Mouse (Mus musculus): ENCODE measurements around the gene Psmd2.

Gene Psmd2

GRCm38 (mm10) chr16:20701729-20702521 lies 50.5 kb downstream of the Psmd2 start:
- DNase-seq (ENCODE audit: low spot score in 2 of 2) = no peak

- DNase-seq (ENCODE audit: low spot score in 2 of 2) = peak in 1 of 2 experiments; percentile 77
These were observed 51.1 kb downstream of the Psmd2 start for GRCm38 (mm10) chr16:20702522-20702893.

GRCm38 (mm10) chr16:20703071-20703470 lies 51.6 kb downstream of the Psmd2 start:
- DNase-seq (ENCODE audit: low spot score in 2 of 2) = peak in 1 of 2 experiments; percentile 20

GRCm38 (mm10) chr16:20703699-20704400 lies 52.4 kb downstream of the Psmd2 start:
- no peak for DNase-seq (ENCODE audit: low spot score in 2 of 2)

DNA sequence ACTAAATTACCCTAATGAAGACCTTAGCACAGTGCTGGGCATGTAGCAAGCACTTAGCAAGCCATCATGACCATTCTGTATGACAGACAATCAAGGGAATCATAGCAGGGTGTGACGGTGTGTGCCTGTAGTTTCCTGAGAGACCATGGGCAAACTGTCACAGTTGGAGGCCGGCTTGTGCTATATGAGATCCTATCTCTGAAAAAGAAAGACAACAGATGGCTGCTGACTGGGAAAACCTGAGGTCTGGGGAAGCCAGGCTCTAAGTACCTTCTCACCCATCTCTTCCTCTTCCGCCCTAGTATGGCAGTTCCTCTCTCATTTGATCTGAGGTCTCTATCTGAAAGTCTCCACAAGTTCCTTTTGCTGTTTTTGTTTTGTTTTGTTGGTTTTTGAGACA lies 54.3 kb downstream of the Psmd2 start:
- peak in 1 of 2 experiments; percentile 14 for DNase-seq (ENCODE audit: low spot score in 2 of 2)

- DNase-seq (ENCODE audit: low spot score in 2 of 2) = peak in 1 of 2 experiments; percentile 19
These were observed 55.1 kb downstream of the Psmd2 start for GRCm38 (mm10) chr16:20706407-20707055.

DNA sequence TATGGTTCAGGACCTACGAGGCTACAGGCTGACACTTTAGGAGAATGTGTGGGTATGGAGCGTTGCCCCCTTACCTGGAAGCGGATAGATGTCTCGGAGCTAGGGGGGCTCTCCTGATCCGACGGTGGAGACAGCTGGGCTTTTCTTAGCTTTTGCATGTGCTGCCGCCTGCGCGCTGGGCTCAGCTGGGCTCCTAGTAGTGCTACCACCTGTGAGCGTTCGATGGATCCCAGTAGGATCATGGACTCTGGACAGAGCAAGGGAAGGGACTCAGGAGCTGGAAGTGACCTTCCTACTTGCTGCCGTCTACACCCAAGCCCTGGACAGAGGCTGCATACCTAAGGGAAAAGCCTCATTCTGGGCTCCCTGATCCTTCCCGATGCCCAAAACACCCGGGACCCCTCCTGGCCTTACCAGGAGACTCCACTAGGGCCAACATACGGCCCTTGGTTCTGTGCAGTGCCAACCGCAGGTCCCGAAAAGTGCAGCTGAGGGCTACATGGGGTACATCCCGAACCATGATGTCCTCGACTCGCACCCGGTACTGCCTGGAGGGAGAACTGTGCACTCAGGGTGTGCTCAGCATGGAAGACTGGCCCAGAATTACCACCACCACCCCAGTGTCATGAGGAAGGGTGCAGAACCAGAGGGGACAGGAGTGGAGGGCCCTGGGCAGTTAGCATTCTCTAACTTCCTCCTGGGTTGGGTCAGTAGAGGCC lies 56.9 kb downstream of the Psmd2 start:
- peak in 1 of 2 experiments; percentile 10 for DNase-seq (ENCODE audit: low spot score in 2 of 2)

DNA sequence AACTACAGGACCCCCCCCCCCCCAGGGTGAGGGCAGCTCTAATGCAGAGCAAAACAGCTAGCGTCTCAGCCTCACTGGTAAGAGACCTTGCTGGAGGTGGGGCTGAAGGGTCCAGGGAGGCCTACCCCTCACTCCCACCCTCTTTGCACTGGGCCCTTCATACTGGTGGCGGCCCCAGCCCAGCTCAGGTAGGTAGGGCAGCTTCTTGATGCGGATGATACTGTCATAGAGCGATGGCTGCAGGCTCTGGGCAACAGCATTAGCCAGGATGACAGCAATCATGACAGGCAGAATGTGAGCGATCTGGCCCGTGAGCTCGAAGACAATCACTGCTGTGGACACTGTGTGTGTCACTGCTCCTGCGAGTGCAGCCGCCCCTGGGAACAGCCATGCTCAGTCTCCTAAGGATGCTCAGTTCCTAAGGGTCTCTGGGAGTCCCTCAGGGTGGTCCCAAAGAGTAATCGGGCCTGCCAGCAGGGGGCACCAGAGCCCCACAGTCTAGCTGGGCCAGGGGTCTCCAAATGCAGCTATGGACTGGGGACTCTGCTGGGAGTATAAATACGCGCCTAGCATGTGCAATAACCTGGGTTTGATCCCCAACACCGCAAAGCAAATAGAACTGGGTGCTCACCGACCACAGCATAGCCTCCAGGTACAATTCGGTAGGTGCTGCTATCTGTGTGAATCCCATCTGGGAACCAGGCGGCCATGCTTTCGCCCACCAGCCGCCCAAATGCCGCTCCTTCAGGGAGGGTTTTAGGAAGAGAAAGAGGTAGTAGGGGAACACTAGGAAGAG lies 57.7 kb downstream of the Psmd2 start:
- DNase-seq (ENCODE audit: low spot score in 2 of 2) = peak in 1 of 2 experiments; percentile 39

DNA sequence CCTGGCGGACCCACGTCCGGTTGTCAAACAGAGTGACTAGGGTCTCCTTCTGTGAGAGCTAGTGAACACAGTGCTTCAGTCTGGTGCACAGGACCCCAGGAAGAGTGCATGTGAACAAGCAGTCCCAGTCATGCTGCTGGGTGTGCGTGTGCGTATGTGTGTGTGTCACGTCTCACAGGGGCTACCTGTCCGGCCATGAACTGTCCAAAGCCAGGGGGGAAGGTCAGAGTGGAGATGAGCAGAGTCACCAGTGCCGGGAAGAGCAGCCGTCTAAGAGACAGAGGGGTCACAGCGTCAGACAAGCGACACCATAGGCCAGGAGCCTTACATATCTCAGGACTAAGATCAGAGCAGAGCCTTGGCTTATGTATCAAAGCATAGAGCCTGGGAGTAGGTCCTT lies 58.9 kb downstream of the Psmd2 start:
- DNase-seq (ENCODE audit: low spot score in 2 of 2) = no peak

- DNase-seq (ENCODE audit: low spot score in 2 of 2) = no peak
These were observed 59.4 kb downstream of the Psmd2 start for GRCm38 (mm10) chr16:20710810-20711209.

GRCm38 (mm10) chr16:20712190-20712589 lies 60.7 kb downstream of the Psmd2 start:
- DNase-seq (ENCODE audit: low spot score in 2 of 2) = no peak

DNA sequence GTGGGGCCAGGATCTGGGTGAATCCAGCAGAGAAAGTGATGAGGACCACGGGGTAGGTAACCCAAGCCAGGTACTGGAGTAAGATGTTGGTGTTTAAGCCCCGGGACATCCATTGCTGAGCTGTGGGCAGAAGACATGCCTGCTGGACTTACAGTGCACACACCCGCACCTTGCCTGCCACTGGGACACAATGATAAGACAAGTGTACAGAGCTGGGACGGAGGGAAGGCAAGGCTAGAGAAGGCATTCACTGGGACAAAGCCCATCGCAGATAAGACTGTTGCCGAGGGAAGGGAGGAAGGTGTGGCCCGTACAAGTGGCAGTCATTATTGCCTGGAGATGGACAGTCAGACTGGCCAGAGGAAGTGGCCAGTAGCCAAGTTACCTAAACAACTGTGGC lies 61.4 kb downstream of the Psmd2 start:
- no peak for DNase-seq (ENCODE audit: low spot score in 2 of 2)

Data from frontal cortex, postnatal 14 days (tissue).